Mouse (Mus musculus) heart, postnatal 36 days (tissue): ENCODE results near the gene 9030612E09Rik. TPM values are rescaled to one million over a fixed set of nuclear protein-coding genes. Genes with fewer than 3 reads are reported as not detected.
A peak's percentile ranks its signal among the peaks of the same experiment; 100 is the strongest.

Experiments
- DNase-seq, 2 experiments: peaks; one replicate each; pipeline ENCODE4 v3.0.0; 2021 to 2022
- intact Hi-C: fragments of 180-260 bp; cut with DNase I; formaldehyde crosslinking; loops from one replicate; pipeline ENCODE4 v1.15.1; 2025
- total RNA-seq, 2 experiments: library from RNA; stranded (reverse); gene quantifications; 2 replicates each; pipeline ENCODE4 v1.2.3; 2021

Gene 9030612E09Rik
- 1 to 10 TPM; 2.1 to 2.2 TPM for total RNA-seq

- DNase-seq: peak; percentile 65 to 80
- intact Hi-C loops: loop anchor here (5.0 kb wide), 3 partner anchors 167 to 303 kb away; partner anchors contain the start of gene Bend3
Measured at GRCm38 (mm10) chr10:43174326-43175155, at the start of gene 9030612E09Rik, which contains the start of gene Sobp. Gene 9030612E09Rik (plus strand): TSS chr10:43174704. Gene Sobp (minus strand): TSS chr10:43174530.

GRCm38 (mm10) chr10:43128750-43129149, 45.8 kb upstream of the 9030612E09Rik start:
- DNase-seq: no peak
- intact Hi-C loops: no loop called here

GRCm38 (mm10) chr10:43134027-43134426, 40.5 kb upstream of the 9030612E09Rik start:
- intact Hi-C loops: no loop called here
- no peak for DNase-seq

- no peak for DNase-seq
- intact Hi-C loops: no loop called here
Measured at GRCm38 (mm10) chr10:43143173-43143572, 31.3 kb upstream of the 9030612E09Rik start.

- DNase-seq: no peak
- intact Hi-C loops: no loop called here
Measured at GRCm38 (mm10) chr10:43148456-43148855, 26.0 kb upstream of the 9030612E09Rik start.

GRCm38 (mm10) chr10:43152643-43153042, 21.9 kb upstream of the 9030612E09Rik start:
- intact Hi-C loops: no loop called here
- DNase-seq: no peak

- peak; percentile 66 to 74 for DNase-seq
- intact Hi-C loops: no loop called here
Measured at GRCm38 (mm10) chr10:43155046-43155560, 19.4 kb upstream of the 9030612E09Rik start.

- DNase-seq: no peak
- intact Hi-C loops: no loop called here
Measured at GRCm38 (mm10) chr10:43158917-43159316, 15.6 kb upstream of the 9030612E09Rik start.

- DNase-seq: peak in 1 of 2 experiments; percentile 9
- intact Hi-C loops: no loop called here
Measured at GRCm38 (mm10) chr10:43159333-43159732, 15.2 kb upstream of the 9030612E09Rik start.

GRCm38 (mm10) chr10:43162318-43162717, 12.2 kb upstream of the 9030612E09Rik start:
- intact Hi-C loops: no loop called here
- no peak for DNase-seq

GRCm38 (mm10) chr10:43164406-43164805, 10.1 kb upstream of the 9030612E09Rik start:
- DNase-seq: no peak
- intact Hi-C loops: no loop called here

GRCm38 (mm10) chr10:43166146-43166545, 8.4 kb upstream of the 9030612E09Rik start:
- no peak for DNase-seq
- intact Hi-C loops: no loop called here

GRCm38 (mm10) chr10:43166817-43167216, 7.7 kb upstream of the 9030612E09Rik start:
- intact Hi-C loops: no loop called here

GRCm38 (mm10) chr10:43168847-43169246, 5.7 kb upstream of the 9030612E09Rik start:
- intact Hi-C loops: no loop called here
- DNase-seq: peak in 1 of 2 experiments; percentile 12

More at GRCm38 (mm10) chr10:43166817-43167216, 7.7 kb upstream of the 9030612E09Rik start:
- DNase-seq: no peak

GRCm38 (mm10) chr10:43171106-43171505, 3.4 kb upstream of the 9030612E09Rik start:
- intact Hi-C loops: loop anchor here (5.0 kb wide), 3 partner anchors 164 to 306 kb away; partner anchors contain the start of gene Bend3
- DNase-seq: peak; percentile 12 to 47

- intact Hi-C loops: loop anchor here (2.0 to 5.0 kb wide), 4 partner anchors 49 to 305 kb away; partner anchors contain the start of genes Bend3 and Pdss2
- peak in 1 of 2 experiments; percentile 25 for DNase-seq
Measured at GRCm38 (mm10) chr10:43172066-43172465, 2.4 kb upstream of the 9030612E09Rik start.

- intact Hi-C loops: loop anchor here (2.0 to 5.0 kb wide), 4 partner anchors 48 to 305 kb away; partner anchors contain the start of genes Bend3 and Pdss2
- peak; percentile 11 to 22 for DNase-seq
Measured at GRCm38 (mm10) chr10:43172554-43172953, 1.9 kb upstream of the 9030612E09Rik start.

GRCm38 (mm10) chr10:43173141-43173827, 1.2 kb upstream of the 9030612E09Rik start:
- intact Hi-C loops: loop anchor here (2.0 to 5.0 kb wide), 4 partner anchors 48 to 304 kb away; partner anchors contain the start of genes Bend3 and Pdss2

GRCm38 (mm10) chr10:43173828-43174325, 627 bp upstream of the 9030612E09Rik start:
- peak in 1 of 2 experiments; percentile 23 for DNase-seq
- intact Hi-C loops: loop anchor here (2.0 to 5.0 kb wide), 4 partner anchors 47 to 303 kb away; partner anchors contain the start of genes Bend3 and Pdss2

More at GRCm38 (mm10) chr10:43173141-43173827, 1.2 kb upstream of the 9030612E09Rik start:
- DNase-seq: peak; percentile 82 to 87

- DNase-seq: peak in 1 of 2 experiments; percentile 11
- intact Hi-C loops: no loop called here
Measured at GRCm38 (mm10) chr10:43175156-43175601, 675 bp downstream of the 9030612E09Rik start.
